Mouse (Mus musculus) E14TG2a.4 (cell line): Measurements from ENCODE around the gene Pnkp.

ENCODE experiments used
- CTCF ChIP-seq: conservative IDR thresholded peaks from 2 replicates; pipeline ENCODE4 v1.5.1; 2014; ENCODE audit warnings: low read length
- NANOG ChIP-seq: IDR thresholded peaks from 2 replicates; pipeline ENCODE4 v1.6.1; 2014; ENCODE audit warnings: borderline replicate concordance, low read length, mixed read lengths
- POU5F1 ChIP-seq: IDR thresholded peaks from 2 replicates; pipeline ENCODE4 v1.6.1; 2014; ENCODE audit warnings: low read length, borderline replicate concordance

- TF ChIP-seq CTCF, result no peak
- TF ChIP-seq POU5F1, result no peak
- no peak for TF ChIP-seq NANOG
Measured at GRCm38 (mm10) chr7:44853065-44853464, 3.9 kb upstream of the Pnkp start.
